Mouse (Mus musculus) cerebellum, adult 2 months (tissue): ENCODE measurements around the gene Vmn1r221.

Experiments used
- CTCF ChIP-seq: fragments of 200-500 bp; IDR thresholded peaks from 2 replicates; pipeline ENCODE4 v1.5.1; 2011; ENCODE audit warnings: low read depth, mild to moderate bottlenecking, control low read depth, low read length, moderate library complexity, borderline replicate concordance; ENCODE audit not compliant: insufficient read depth
- POLR2A ChIP-seq: fragments of 200-500 bp; IDR thresholded peaks from 2 replicates; pipeline ENCODE4 v1.6.1; 2011; ENCODE audit warnings: low read length, control low read depth, borderline replicate concordance; ENCODE audit not compliant: insufficient read depth

DNA sequence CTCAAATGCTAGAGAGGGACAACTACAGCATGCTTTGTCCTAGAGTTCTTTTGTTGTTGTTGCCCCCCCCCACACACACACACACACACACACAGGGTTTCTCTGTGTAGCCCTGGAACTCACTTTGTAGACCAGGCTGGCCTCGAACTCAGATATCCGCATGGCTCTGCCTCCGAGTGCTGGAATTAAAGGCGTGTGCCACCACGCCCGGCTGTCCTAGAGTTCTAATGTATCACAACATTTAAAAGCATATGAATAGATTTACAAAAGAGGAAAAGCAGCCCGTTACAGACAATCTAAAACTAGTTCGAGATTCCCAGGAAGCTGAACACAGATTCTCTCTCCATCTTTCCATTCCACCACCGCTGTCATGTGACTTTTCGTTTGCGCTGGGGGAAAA lies 55.8 kb downstream of the Vmn1r221 start:
- TF ChIP-seq POLR2A (no peak), CTCF (no peak)
